Mouse (Mus musculus): ENCODE measurements around the gene Tepp.

- TF ChIP-seq CTCF (IDR thresholded peaks at IDR 0.05; ENCODE audit: control insufficient read depth, insufficient read depth, insufficient read length) (no peak), CEBPB (IDR thresholded peaks at IDR 0.05; ENCODE audit: low read depth) (no peak), FOSL1 (IDR thresholded peaks at IDR 0.05; ENCODE audit: insufficient read depth, low read length, poor library complexity, severe bottlenecking) (no peak)
Observed at GRCm38 (mm10) chr8:95271841-95272240, 38.5 kb upstream of the Tepp start.

Data from C2C12 (cell line).